Mouse (Mus musculus) heart, embryonic 16.5 days (tissue): ENCODE data around the gene Cybc1. TPM values are rescaled to one million over a fixed set of nuclear protein-coding genes. Genes with fewer than 3 reads are reported as not detected.
A peak's percentile ranks its signal among the peaks of the same experiment; 100 is the strongest.

Experiments used
- ATAC-seq: fragments of 200-750 bp; cut with Nextera tagmentation; replicated peaks from 2 replicates; pipeline ENCODE4 v1.8.0; 2017; ENCODE audit warnings: moderate number of reproducible peaks; ENCODE audit not compliant: insufficient read depth, low FRiP score; ENCODE audit errors: extremely low read depth
- H3K27ac ChIP-seq: fragments of 300-500 bp; sonication (generic); 2 replicates; pipeline ENCODE4 v1.5.1; 2014; ENCODE audit warnings: mild to moderate bottlenecking, low read length, control low read depth, moderate library complexity
- H3K27me3 ChIP-seq: fragments of 300-500 bp; sonication (generic); 2 replicates; pipeline ENCODE4 v1.6.1; 2014; ENCODE audit warnings: low read length, mixed read lengths; ENCODE audit not compliant: control insufficient read depth, insufficient read depth
- H3K36me3 ChIP-seq: fragments of 300-500 bp; sonication (generic); 2 replicates; pipeline ENCODE4 v1.6.1; 2014; ENCODE audit not compliant: control insufficient read depth, insufficient read depth
- H3K4me1 ChIP-seq: fragments of 300-500 bp; sonication (generic); 2 replicates; pipeline ENCODE4 v1.6.1; 2014; ENCODE audit warnings: low read length, mixed read lengths; ENCODE audit not compliant: control insufficient read depth, insufficient read depth
- H3K4me2 ChIP-seq: fragments of 300-500 bp; sonication (generic); 2 replicates; pipeline ENCODE4 v1.6.1; 2014; ENCODE audit warnings: low read depth, mild to moderate bottlenecking, control low read depth, low read length
- H3K4me3 ChIP-seq: fragments of 300-500 bp; sonication (generic); 2 replicates; pipeline ENCODE4 v1.5.1; 2014; ENCODE audit warnings: mild to moderate bottlenecking, control low read depth, low read length
- H3K9ac ChIP-seq: fragments of 300-500 bp; sonication (generic); 2 replicates; pipeline ENCODE4 v1.6.1; 2014; ENCODE audit warnings: low read length, control low read depth
- H3K9me3 ChIP-seq: fragments of 300-500 bp; sonication (generic); replicated peaks from 2 replicates; pipeline ENCODE4 v1.6.1; 2016; ENCODE audit warnings: low read length; ENCODE audit not compliant: control insufficient read depth
- WGBS: fragments of 180-500 bp; shearing (Covaris S2); extraction: QIAGEN DNeasy Blood & Tissue Kit; methylation state at CpG from one replicate; pipeline ENCODE4 v1.1.7; 2014; 5-methylcytosine and 5-hydroxymethylcytosine counted together
- polyA plus RNA-seq: library from polyadenylated mRNA; unstranded; fragments of >200 nt; fragmentation: Nextera tagmentation; extraction: Ambion mirVana; gene quantifications from 2 replicates; pipeline ENCODE4 v1.2.1, GENCODE M21; 2015

The Cybc1 gene
- polyA plus RNA-seq, 1 experiment from 2014 or later: 27.1 TPM

DNA sequence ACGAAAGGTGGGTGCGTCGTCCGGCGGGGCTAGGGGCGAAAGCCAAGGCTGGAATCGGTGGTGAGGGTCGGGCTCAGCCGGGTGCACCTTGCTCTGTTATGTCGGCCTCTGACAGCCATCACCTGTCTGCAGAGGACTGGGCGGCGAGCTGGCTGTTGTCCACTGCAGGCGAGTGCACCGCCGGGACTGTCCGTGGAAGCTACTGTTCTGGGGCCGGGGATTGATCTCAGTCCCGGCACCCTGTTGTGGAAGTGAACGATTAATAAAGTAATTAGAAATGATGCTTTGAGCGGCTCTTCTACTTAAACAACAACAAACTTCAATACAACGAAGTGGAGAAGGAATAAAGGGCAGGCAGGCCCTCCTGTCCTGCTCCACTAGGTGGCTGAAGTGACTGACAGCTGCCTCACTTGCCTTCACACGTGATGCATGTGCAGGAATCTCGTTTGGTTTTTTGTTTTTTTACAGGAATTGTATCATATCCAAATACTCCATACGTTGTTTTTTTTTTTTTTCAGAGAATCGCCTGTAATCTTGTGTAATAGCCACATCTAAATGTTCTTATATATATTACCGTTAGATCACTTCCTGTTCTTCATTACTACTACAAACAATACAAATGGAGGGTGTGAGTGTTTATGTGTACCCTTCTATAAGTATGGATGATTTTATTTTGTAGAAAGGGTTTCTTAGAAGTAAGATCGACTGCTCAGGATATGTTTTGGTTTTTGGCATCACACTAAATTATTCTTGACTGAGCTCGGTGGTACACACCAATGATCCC lies 8.4 kb upstream of the Cybc1 start:
- peaks cover 16% of the 10 kb centered on the region for H3K36me3 ChIP-seq
- H3K4me1 ChIP-seq: peaks cover 27% of the 10 kb centered on the region
- H3K27ac ChIP-seq: peak overlapping the region; percentile 98
- no peaks in the 10 kb centered on the region for H3K27me3 ChIP-seq
- H3K4me2 ChIP-seq: peak overlapping the region; percentile 73
- WGBS: 3% methylated on average over 28 of the region's 28 CpGs
- no peaks in the 10 kb centered on the region for H3K9me3 ChIP-seq
- H3K9ac ChIP-seq: peak overlapping the region; percentile 91
- peak; percentile 19 for ATAC-seq
- H3K4me3 ChIP-seq: peak overlapping the region; percentile 92

DNA sequence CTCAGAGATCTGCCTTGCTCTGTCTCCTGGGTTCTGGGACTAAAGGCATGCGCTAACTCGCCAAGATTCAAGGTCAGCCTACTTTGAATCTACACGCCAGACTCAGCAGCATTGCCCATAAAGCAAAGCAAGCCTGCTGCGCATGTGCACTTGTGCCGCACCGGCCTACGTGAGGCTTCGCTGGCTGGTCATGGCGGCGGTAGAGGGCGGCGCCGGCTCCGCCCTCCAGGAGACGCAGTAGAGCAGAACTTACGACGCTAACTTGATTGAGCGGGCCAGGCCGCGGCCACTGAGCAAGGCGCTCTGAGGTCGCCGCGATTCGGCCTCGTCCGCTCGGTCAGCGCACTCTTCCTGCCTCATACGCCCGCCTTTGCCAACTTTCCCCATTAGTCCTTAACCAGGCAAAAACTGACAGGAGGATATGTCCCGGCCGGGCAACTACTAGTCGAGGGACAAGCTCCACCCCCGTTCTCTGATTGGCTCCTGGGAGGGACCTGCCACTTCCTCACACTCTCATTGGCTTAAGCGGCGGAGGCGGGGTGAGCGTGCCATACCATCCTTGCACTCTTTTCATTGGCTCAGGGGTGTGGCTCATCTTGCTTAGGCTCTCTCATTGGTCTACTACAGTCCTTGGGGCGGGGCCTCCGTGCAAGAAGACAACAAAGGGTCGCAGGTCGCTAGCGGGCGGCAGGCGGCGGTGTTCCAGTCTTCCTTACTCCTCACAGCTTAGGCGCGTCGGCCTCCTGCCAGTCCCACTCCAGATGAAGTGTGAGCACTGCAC lies 7.6 kb upstream of the Cybc1 start, which contains the start of gene Narf:
Gene Narf (plus strand): TSS at position 690 of the 781 bp plus-strand sequence.
- WGBS: under 1% methylated on average over 50 of the region's 50 CpGs
- H3K36me3 ChIP-seq: peaks cover 12% of the 10 kb centered on the region; the same call in 1 of the 2 replicates
- H3K27ac ChIP-seq: peak within 1 kb of the TSS; percentile 100
- peak within 1 kb of the TSS; percentile 92 for H3K4me3 ChIP-seq
- H3K9ac ChIP-seq: peak within 1 kb of the TSS; percentile 91
- no peaks in the 10 kb centered on the region for H3K27me3 ChIP-seq
- peak; percentile 98 for ATAC-seq
- peak within 1 kb of the TSS; percentile 73 for H3K4me2 ChIP-seq
- no peaks in the 10 kb centered on the region for H3K9me3 ChIP-seq
- H3K4me1 ChIP-seq: peaks cover 32% of the 10 kb centered on the region

DNA sequence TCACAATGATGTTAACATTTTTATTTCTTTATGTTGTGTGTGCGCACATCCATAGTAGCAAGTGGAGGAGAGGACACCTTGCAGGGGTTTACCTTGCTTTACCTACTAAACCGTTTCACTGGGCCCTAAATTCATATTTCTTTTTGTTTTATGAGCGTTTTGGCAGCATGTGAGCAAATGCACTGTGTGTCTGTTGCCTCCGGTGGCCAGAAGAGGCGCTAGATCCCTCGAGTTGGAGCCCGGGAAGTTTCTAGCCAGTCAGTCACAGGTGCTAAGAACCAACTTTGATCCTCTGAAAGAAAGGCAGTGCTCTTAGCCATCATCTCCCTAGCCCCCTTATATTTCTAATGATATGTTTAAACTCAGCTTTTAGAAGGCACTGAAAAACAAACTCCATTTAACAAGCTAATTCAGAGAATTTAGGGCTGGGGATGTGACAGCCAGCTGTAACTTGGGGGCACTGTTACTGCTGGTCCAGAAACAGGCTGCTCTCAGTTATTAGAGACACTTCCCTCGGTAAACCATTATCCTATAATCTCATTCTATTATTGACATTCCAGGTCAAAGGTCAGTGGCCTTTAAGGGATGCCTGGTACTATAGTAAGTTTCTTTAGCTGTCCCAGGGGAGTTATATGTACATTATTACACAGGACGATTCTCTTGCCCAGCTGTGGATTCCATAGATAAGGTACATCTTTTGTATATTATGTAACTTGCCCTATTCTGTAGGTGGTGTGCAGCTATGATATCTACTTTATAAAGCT lies 6.5 kb upstream of the Cybc1 start:
- peak overlapping the region; percentile 100 for H3K27ac ChIP-seq
- no peak overlapping the region for H3K4me3 ChIP-seq
- H3K4me1 ChIP-seq: peaks cover 35% of the 10 kb centered on the region
- WGBS: 31% methylated on average over 9 of the region's 9 CpGs
- H3K9me3 ChIP-seq: no peaks in the 10 kb centered on the region
- peak overlapping the region; percentile 68 for H3K4me2 ChIP-seq
- ATAC-seq: no peak
- peak overlapping the region; percentile 89 for H3K9ac ChIP-seq
- H3K36me3 ChIP-seq: peaks cover 7% of the 10 kb centered on the region; the same call in 1 of the 2 replicates
- H3K27me3 ChIP-seq: no peaks in the 10 kb centered on the region

DNA sequence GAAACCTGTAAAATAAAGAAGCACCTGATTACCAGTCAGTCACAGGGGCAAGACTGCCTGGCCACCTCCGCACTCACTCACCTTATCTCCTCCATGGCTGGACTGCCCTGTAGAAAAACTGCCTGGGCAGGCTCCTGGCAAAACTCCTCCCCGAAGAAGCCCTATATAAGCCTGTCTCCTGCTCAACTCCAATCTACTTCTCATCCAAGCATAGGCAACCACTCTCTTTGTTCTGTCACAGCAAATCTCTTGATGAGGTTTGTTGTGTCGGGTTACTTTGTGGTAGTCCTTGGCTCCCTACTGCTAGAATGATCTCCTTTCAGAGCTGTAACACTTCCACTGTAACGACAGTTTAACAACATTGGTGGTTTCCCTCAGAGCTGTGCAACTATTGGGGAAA lies 3.6 kb upstream of the Cybc1 start:
- 25% methylated on average over 4 of the region's 4 CpGs for WGBS
- Histone ChIP-seq H3K9ac (0 out of 2 replicates have a peak overlapping the region, but pooled peaks have one; percentile 34), H3K36me3 (no peaks in the 10 kb centered on the region), H3K4me1 (peaks cover 31% of the 10 kb centered on the region), H3K4me2 (no peak overlapping the region), H3K27ac (no peak overlapping the region), H3K9me3 (no peaks in the 10 kb centered on the region), H3K4me3 (no peak overlapping the region), H3K27me3 (no peaks in the 10 kb centered on the region)
- ATAC-seq: no peak

DNA sequence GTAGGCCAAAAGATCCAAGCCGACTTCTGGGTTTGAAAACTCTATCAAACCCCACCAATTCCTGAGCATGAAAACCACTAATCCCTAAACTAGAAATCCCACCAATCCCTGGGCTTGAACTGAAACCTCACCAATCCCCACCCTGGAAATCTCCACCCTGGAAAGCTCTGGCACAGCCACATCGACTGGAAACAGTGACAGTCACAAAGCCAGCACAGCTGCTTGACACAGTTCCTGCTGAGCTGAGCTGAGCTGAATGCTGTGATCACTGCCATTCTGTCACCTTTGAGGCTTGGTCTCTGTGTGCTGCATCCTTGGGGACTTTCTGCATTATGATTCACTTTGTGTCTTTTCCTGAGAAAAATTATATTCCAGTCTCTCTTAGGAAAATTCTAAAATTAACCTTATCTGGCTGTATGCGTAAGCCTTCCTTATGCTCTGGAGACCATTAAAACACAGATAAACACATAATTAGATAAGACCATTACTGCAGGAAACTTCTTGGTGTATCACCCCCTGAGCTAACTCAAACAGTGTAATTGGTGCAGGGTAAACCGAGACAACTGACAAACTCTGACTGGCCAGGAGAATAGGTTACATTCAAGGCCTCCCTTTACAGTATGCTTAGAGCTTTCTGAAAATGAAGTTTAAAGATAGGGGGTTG lies 2.6 kb upstream of the Cybc1 start:
- Histone ChIP-seq H3K27me3 (no peaks in the 10 kb centered on the region), H3K9me3 (no peaks in the 10 kb centered on the region), H3K27ac (peak overlapping the region; percentile 68), H3K4me1 (peaks cover 34% of the 10 kb centered on the region), H3K4me3 (no peak overlapping the region), H3K9ac (peak overlapping the region; percentile 18; the same call in 1 of the 2 replicates), H3K4me2 (no peak overlapping the region), H3K36me3 (no peaks in the 10 kb centered on the region)
- 34% methylated on average over 4 of the region's 4 CpGs for WGBS
- no peak for ATAC-seq

DNA sequence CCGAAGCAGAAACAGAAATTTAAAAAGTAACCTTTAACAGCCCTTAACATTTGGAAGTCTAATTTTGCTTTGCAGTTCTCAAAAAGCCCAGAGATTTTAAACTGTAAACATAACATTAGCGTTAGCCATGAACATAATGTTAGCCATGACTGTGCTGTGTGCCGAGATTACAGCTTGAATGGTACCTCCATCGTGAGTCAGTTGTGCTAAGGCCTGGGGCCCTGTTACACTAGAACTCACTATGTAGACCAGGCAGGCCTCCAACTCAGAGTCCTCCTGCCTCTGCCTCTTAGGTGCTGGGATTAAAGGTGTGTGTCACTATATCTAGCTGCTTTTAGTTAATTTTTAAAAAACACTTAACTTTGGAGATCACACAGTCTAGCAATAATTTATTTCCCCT lies 2.1 kb upstream of the Cybc1 start:
- WGBS: 74% methylated on average over 4 of the region's 4 CpGs

DNA sequence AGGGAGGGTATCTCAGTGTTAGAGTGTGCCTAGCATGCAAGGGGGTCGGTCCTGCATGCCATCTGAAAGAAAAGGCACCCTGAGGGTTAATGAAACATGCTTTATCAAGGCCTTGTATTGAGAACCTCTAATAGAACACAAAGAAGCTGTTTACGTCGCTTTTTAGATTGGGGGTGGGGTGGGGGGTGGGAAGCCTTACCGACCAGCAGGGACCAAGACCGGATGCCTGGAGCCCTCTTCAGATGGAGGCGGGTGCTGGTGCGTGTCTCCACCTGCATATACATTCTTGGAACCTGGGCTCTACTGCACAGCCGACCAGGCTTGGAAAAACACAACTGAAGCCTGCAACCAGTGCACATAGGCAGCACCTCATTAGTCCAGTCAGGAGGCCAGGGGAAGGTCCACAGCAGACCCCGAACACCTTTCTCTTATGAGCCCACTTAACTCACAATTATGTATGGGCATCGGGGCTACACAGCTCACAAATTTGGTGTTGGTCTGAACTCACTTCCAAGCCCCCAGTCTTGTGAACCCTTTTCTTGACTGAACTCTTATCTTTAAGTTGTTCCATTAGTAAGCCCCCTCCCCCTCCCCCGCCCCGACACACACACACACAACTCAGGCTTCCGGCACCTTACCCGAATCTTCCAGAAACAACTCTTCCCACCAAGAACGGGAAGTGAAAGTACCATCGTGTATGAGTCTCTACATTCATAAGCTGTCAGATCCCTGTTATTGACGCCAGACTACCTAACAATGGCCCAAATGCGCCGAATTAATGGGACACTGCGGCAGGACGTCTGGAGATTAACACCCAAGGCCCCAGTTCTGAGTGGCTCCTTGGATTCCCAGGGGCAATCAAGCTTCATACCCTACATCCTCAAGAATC lies 749 bp downstream of the Cybc1 start:
- Histone ChIP-seq H3K9me3 (no peaks in the 10 kb centered on the region), H3K4me2 (peak overlapping the region; percentile 76), H3K9ac (peak overlapping the region; percentile 84), H3K27ac (peak overlapping the region; percentile 85), H3K36me3 (peaks cover 22% of the 10 kb centered on the region), H3K4me3 (peak overlapping the region; percentile 94), H3K4me1 (peaks cover 26% of the 10 kb centered on the region), H3K27me3 (no peaks in the 10 kb centered on the region)
- no peak; the same call in 1 of the 2 replicates for ATAC-seq
- 15% methylated on average over 21 of the region's 21 CpGs for WGBS

More for the DNA sequence above, 2.1 kb upstream of the Cybc1 start:
- H3K9me3 ChIP-seq: no peaks in the 10 kb centered on the region
- ATAC-seq: no peak
- H3K9ac ChIP-seq: peak overlapping the region; percentile 18; the same call in 1 of the 2 replicates
- H3K27ac ChIP-seq: peak overlapping the region; percentile 68
- no peaks in the 10 kb centered on the region for H3K27me3 ChIP-seq
- H3K4me1 ChIP-seq: peaks cover 31% of the 10 kb centered on the region
- no peaks in the 10 kb centered on the region for H3K36me3 ChIP-seq
- H3K4me2 ChIP-seq: no peak overlapping the region
- no peak overlapping the region for H3K4me3 ChIP-seq
